Mouse (Mus musculus) layer of hippocampus, adult 2 months (tissue): ENCODE data around the gene Zbtb21. TPM values are rescaled to one million over a fixed set of nuclear protein-coding genes. Genes with fewer than 3 reads are reported as not detected.

Experiments
- DNase-seq, 2 experiments: peaks; one replicate each; pipeline ENCODE4 v3.0.0; 2022; ENCODE audit warnings: low spot score in 2 of 2
- H3K27ac ChIP-seq: fragments of 200-600 bp; 2 replicates; pipeline ENCODE4 v1.8.1; 2022
- H3K4me3 ChIP-seq: fragments of 200-600 bp; 2 replicates; pipeline ENCODE4 v1.8.1; 2022; ENCODE audit warnings: mild to moderate bottlenecking
- CTCF ChIP-seq: fragments of 200-600 bp; conservative IDR thresholded peaks from 2 replicates; pipeline ENCODE4 v1.8.1; 2022; ENCODE audit warnings: antibody characterized with exemption, mild to moderate bottlenecking, moderate library complexity
- total RNA-seq, 2 experiments: library from RNA; stranded (reverse); gene quantifications; 2 replicates each; pipeline ENCODE4 v1.2.3; 2021

The Zbtb21 gene
- total RNA-seq, 2 experiments from 2014 or later: 30.0 to 30.7 TPM

GRCm38 (mm10) chr16:97930231-97930630, 32.2 kb downstream of the Zbtb21 start:
- H3K27ac ChIP-seq: no peak overlapping the region
- TF ChIP-seq CTCF: no peak
- DNase-seq: no peak
- H3K4me3 ChIP-seq: no peak overlapping the region

- H3K27ac ChIP-seq: no peak overlapping the region
- TF ChIP-seq CTCF: no peak
- H3K4me3 ChIP-seq: no peak overlapping the region
- no peak for DNase-seq
These were observed 32.9 kb downstream of the Zbtb21 start for GRCm38 (mm10) chr16:97929520-97929919.

- Histone ChIP-seq H3K27ac (no peak overlapping the region), H3K4me3 (no peak overlapping the region)
- TF ChIP-seq CTCF: no peak
- DNase-seq: no peak
These were observed 35.0 kb downstream of the Zbtb21 start for GRCm38 (mm10) chr16:97927331-97927938.

GRCm38 (mm10) chr16:97926381-97926780, 36.0 kb downstream of the Zbtb21 start:
- DNase-seq: no peak
- H3K27ac ChIP-seq: no peak overlapping the region
- no peak for TF ChIP-seq CTCF
- no peak overlapping the region for H3K4me3 ChIP-seq

GRCm38 (mm10) chr16:97925760-97926159, 36.7 kb downstream of the Zbtb21 start:
- no peak overlapping the region for H3K27ac ChIP-seq
- DNase-seq: no peak
- TF ChIP-seq CTCF: no peak
- H3K4me3 ChIP-seq: no peak overlapping the region

- TF ChIP-seq CTCF: no peak
- no peak overlapping the region for H3K27ac ChIP-seq
- H3K4me3 ChIP-seq: no peak overlapping the region
- no peak for DNase-seq
These were observed 38.7 kb downstream of the Zbtb21 start for GRCm38 (mm10) chr16:97923700-97924099.

- Histone ChIP-seq H3K27ac (peak overlapping the region; percentile 85), H3K4me3 (peak overlapping the region; percentile 84)
- TF ChIP-seq CTCF: no peak
- DNase-seq: no peak
These were observed 39.7 kb downstream of the Zbtb21 start for GRCm38 (mm10) chr16:97922779-97923126.

GRCm38 (mm10) chr16:97921961-97922778, 40.3 kb downstream of the Zbtb21 start:
- TF ChIP-seq CTCF: no peak
- peak; percentile 84 to 86 for DNase-seq
- Histone ChIP-seq H3K4me3 (peak overlapping the region; percentile 84), H3K27ac (peak overlapping the region; percentile 85)

DNA sequence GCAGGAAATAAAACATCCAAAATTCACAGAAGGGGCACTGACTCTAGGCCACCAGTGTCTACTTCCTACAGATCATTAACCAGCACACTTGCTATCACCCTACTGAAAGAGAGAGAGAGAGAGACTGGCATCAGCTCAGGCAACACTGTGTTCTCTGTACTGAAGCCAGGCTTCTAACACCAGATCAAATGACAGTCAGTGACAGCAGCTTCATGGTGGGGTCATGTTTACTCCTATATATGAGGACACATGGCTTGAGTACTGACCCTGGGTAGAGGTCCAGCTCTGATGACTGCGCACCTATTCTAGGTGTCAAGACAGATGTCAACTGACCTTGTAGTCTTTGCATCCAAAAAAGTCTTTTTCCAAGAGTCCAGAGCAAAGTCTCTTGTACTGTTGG, 41.8 kb downstream of the Zbtb21 start:
- Histone ChIP-seq H3K27ac (peak overlapping the region; percentile 85; the same call in 1 of the 2 replicates), H3K4me3 (no peak overlapping the region)
- TF ChIP-seq CTCF: no peak
- no peak for DNase-seq

GRCm38 (mm10) chr16:97919793-97920192, 42.6 kb downstream of the Zbtb21 start:
- H3K4me3 ChIP-seq: no peak overlapping the region
- no peak overlapping the region for H3K27ac ChIP-seq
- no peak for TF ChIP-seq CTCF
- DNase-seq: no peak

GRCm38 (mm10) chr16:97912873-97913272, 49.5 kb downstream of the Zbtb21 start:
- TF ChIP-seq CTCF: no peak
- H3K27ac ChIP-seq: no peak overlapping the region
- H3K4me3 ChIP-seq: no peak overlapping the region
- DNase-seq: no peak

DNA sequence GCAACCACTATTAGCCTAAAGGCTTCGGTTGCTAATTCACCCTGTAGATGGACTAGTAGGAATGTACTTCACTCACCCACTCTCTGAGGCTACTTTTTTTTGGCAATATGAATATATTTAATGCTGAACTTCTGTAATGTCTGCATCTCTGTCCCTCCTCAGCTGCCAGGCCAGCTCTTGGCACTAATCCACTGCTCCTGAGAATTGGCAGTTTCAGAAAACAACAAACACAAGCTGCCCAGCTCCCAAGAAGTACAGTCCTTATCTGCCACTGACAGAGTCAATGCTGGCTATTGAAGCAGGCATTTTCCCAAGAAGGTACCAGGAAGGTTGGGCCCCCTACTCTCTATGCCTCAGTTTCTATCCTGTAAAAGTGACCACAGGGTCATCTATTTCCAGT, 53.1 kb downstream of the Zbtb21 start:
- H3K4me3 ChIP-seq: no peak overlapping the region
- H3K27ac ChIP-seq: no peak overlapping the region; the same call in 1 of the 2 replicates
- DNase-seq: no peak
- TF ChIP-seq CTCF: no peak

DNA sequence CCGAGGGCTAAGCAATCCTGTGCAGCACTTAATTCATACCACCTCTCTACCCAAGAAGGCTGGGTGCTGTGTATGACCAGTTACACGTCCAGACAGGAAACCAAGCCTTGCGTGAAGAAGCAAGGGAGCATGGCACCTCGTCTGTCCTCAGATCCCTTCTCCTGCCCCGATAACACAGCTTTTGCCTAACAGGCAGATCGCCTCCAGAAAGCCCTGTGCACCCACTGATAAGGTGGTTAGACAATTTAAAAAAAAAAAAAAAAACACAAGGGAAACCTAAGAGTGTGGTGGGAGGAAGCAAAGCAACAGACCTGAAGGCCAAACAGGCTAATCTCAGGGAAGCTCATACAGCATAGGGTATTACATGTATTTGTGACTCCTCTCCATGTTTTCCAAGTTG, 54.9 kb downstream of the Zbtb21 start:
- Histone ChIP-seq H3K4me3 (no peak overlapping the region), H3K27ac (no peak overlapping the region)
- DNase-seq: no peak
- TF ChIP-seq CTCF: no peak

DNA sequence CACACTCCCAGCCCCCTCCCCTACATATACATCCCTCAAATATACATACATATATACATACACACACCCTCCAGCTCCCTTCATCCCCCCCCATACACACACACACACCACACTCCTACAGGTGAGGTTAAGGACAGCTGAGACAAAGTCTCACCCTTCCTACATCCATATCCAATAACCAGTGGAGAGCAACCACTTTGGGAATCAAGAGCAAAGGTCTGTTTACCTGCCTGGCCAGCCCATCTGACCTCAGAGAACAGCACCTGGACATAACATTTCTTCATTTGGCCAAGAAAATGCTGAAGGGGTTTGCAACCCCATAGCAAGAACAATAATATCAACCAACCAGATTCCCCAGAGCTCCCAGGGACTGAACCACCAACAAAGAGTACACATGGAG, 56.1 kb downstream of the Zbtb21 start:
- DNase-seq: no peak
- no peak overlapping the region for H3K27ac ChIP-seq
- no peak for TF ChIP-seq CTCF

More for the DNA sequence above, 56.1 kb downstream of the Zbtb21 start:
- no peak overlapping the region for H3K4me3 ChIP-seq
